Mouse (Mus musculus): ENCODE results near the gene Msn. TPM values are rescaled to one million over a fixed set of nuclear protein-coding genes. Genes with fewer than 3 reads are reported as not detected.

Msn gene
- polyA plus RNA-seq, 1 experiment, result 254 TPM

- TF ChIP-seq USF1 (IDR thresholded peaks at IDR 0.05; ENCODE audit: low read depth) (no peak), POLR2A (IDR thresholded peaks at IDR 0.05; ENCODE audit: insufficient read length, low read depth) (peak; percentile 36), MAX (IDR thresholded peaks at IDR 0.05; ENCODE audit: low read depth) (no peak), MYOD1 (IDR thresholded peaks at IDR 0.05; ENCODE audit: control insufficient read depth in 1 of 3, insufficient read length in 2 of 3, low read depth in 2 of 3) (no peak), SRF (IDR thresholded peaks at IDR 0.05; ENCODE audit: control insufficient read depth, insufficient read length, low read depth) (no peak)
- Histone ChIP-seq H3K4me3 (peak overlapping the region; percentile 95), H3ac (ENCODE audit: control insufficient read depth, insufficient read length) (peak overlapping the region; percentile 52), H3K36me3 (ENCODE audit: control insufficient read depth, insufficient read depth) (peaks cover 7% of the 10 kb centered on the region), H3K27me3 (ENCODE audit: control insufficient read depth, insufficient read depth, insufficient read length) (no peaks in the 10 kb centered on the region), H3K4me2 (ENCODE audit: low read depth) (peak overlapping the region; percentile 65), H3K79me2 (ENCODE audit: control insufficient read depth, insufficient read depth) (peaks cover 57% of the 10 kb centered on the region)
Measured at GRCm38 (mm10) chrX:96096513-96097210, 820 bp downstream of the Msn start.

DNA sequence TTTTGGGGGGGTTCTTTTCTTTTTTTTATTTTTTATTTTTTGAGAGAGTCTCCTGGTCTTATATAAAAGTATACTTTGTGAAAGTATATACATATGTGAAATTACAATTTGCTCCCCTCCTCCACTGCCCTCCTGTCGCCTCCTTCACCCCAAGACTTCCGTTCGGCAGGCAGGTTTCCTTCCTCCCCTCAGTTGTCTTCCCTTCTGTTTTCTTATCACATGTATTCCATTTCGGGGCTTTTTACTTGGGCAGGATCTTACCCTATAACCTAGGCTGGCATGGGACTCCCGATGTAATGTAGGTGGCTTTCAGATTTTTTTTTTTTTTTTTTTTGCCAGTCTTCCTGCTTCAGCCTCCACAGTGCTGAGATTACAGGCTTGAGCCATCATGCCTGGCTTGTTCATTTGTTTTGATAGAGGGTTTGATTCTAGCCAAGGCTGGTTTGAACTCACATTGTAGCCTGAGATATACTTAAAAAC lies 1.7 kb downstream of the Msn start:
- Histone ChIP-seq H3K4me2 (ENCODE audit: low read depth) (peak overlapping the region; percentile 65), H3K36me3 (ENCODE audit: control insufficient read depth, insufficient read depth) (peaks cover 7% of the 10 kb centered on the region), H3K79me2 (ENCODE audit: control insufficient read depth, insufficient read depth) (peaks cover 66% of the 10 kb centered on the region), H3ac (ENCODE audit: control insufficient read depth, insufficient read length) (peak overlapping the region; percentile 52), H3K27me3 (ENCODE audit: control insufficient read depth, insufficient read depth, insufficient read length) (no peaks in the 10 kb centered on the region), H3K4me3 (peak overlapping the region; percentile 95)
- TF ChIP-seq MYOD1 (IDR thresholded peaks at IDR 0.05; ENCODE audit: control insufficient read depth in 1 of 3, insufficient read length in 2 of 3, low read depth in 2 of 3), result no peak
- TF ChIP-seq E2F4 (IDR thresholded peaks at IDR 0.05; ENCODE audit: insufficient read depth), result no peak
- TF ChIP-seq MAX (IDR thresholded peaks at IDR 0.05; ENCODE audit: low read depth), result no peak

DNA sequence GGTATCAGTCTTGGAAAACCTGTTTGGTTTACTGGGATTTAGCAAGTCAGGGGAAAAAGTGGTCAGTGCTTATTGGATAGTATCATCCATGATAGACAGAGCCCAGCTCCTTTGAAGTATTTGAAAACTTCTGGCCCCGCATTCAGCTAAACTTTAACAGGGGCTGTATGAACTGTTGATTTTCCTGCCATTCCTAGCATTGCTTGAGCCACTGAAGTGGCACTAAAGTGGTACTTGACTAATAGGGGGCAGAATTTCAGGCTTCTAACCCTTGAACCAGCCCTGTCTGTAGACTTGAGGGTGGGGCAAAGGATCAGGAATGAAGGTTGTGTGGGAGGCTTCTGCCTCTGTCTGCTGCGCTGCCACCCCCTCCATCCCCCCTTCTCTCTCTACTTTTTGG lies 3.2 kb downstream of the Msn start:
- Histone ChIP-seq H3K4me2 (ENCODE audit: low read depth) (peak overlapping the region; percentile 65), H3ac (ENCODE audit: control insufficient read depth, insufficient read length) (no peak overlapping the region), H3K4me3 (peak overlapping the region; percentile 95), H3K36me3 (ENCODE audit: control insufficient read depth, insufficient read depth) (peaks cover 8% of the 10 kb centered on the region), H3K79me2 (ENCODE audit: control insufficient read depth, insufficient read depth) (peaks cover 79% of the 10 kb centered on the region), H3K27me3 (ENCODE audit: control insufficient read depth, insufficient read depth, insufficient read length) (no peaks in the 10 kb centered on the region)
- no peak for TF ChIP-seq POLR2AphosphoS2 (IDR thresholded peaks at IDR 0.05; ENCODE audit: insufficient read length, low read depth)
- no peak for TF ChIP-seq POLR2A (IDR thresholded peaks at IDR 0.05; ENCODE audit: insufficient read length, low read depth)
- TF ChIP-seq CEBPB (IDR thresholded peaks at IDR 0.05; ENCODE audit: insufficient read depth, poor library complexity, severe bottlenecking), result no peak
- no peak for TF ChIP-seq E2F4 (IDR thresholded peaks at IDR 0.05; ENCODE audit: insufficient read depth)
- no peak for TF ChIP-seq REST (IDR thresholded peaks at IDR 0.05; ENCODE audit: insufficient read depth, insufficient read length)
- TF ChIP-seq TCF3 (IDR thresholded peaks at IDR 0.05; ENCODE audit: insufficient read length, low read depth), result no peak
- no peak for TF ChIP-seq SRF (IDR thresholded peaks at IDR 0.05; ENCODE audit: control insufficient read depth, insufficient read length, low read depth)
- no peak for TF ChIP-seq MAX (IDR thresholded peaks at IDR 0.05; ENCODE audit: low read depth)
- TF ChIP-seq TCF12 (IDR thresholded peaks at IDR 0.05; ENCODE audit: insufficient read depth, poor library complexity, severe bottlenecking), result no peak
- no peak for TF ChIP-seq MYOG (IDR thresholded peaks at IDR 0.05; ENCODE audit: control insufficient read depth in 1 of 3, insufficient read depth in 1 of 3, insufficient read length in 2 of 3, low read depth in 2 of 3)
- no peak for TF ChIP-seq MYOD1 (IDR thresholded peaks at IDR 0.05; ENCODE audit: control insufficient read depth in 1 of 3, insufficient read length in 2 of 3, low read depth in 2 of 3)
- no peak for TF ChIP-seq USF1 (IDR thresholded peaks at IDR 0.05; ENCODE audit: low read depth)

GRCm38 (mm10) chrX:96107427-96108291 lies 11.8 kb downstream of the Msn start:
- Histone ChIP-seq H3K4me3 (no peak overlapping the region), H3K79me2 (ENCODE audit: control insufficient read depth, insufficient read depth) (peaks cover 99% of the 10 kb centered on the region), H3K36me3 (ENCODE audit: control insufficient read depth, insufficient read depth) (peaks cover 39% of the 10 kb centered on the region), H3ac (ENCODE audit: control insufficient read depth, insufficient read length) (no peak overlapping the region), H3K27me3 (ENCODE audit: control insufficient read depth, insufficient read depth, insufficient read length) (no peaks in the 10 kb centered on the region), H3K4me2 (ENCODE audit: low read depth) (peak overlapping the region; percentile 74)
- TF ChIP-seq REST (IDR thresholded peaks at IDR 0.05; ENCODE audit: insufficient read depth, insufficient read length) (no peak), SRF (IDR thresholded peaks at IDR 0.05; ENCODE audit: control insufficient read depth, insufficient read length, low read depth) (peak; percentile 89)

DNA sequence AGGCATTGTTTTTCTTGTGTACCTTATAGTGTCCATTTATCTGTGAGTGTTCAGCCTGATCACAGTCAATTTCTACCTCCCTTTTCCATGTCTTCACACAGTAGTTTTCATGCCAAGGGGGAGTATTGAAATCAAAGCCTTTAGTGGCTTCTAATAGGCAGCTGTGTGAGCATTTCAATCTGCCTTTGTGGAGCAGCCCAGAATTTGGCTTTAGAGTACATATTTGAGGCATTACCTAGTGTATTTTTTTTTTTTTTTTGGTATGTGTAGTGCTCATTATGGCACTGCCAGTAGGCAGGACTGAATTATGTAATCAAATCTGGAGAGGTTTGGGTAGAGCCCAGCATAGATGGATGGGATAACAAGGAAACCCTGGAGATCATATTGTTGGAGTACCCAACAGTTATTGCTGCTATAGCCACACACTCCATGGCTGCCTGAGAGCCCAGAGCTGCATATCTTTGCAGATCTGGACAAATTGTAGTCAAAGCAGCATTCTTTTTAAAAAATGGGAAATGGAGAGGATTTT lies 17.3 kb downstream of the Msn start:
- Histone ChIP-seq H3K4me3 (no peak overlapping the region), H3ac (ENCODE audit: control insufficient read depth, insufficient read length) (no peak overlapping the region), H3K36me3 (ENCODE audit: control insufficient read depth, insufficient read depth) (peaks cover 44% of the 10 kb centered on the region), H3K4me2 (ENCODE audit: low read depth) (peak overlapping the region; percentile 36), H3K27me3 (ENCODE audit: control insufficient read depth, insufficient read depth, insufficient read length) (no peaks in the 10 kb centered on the region), H3K79me2 (ENCODE audit: control insufficient read depth, insufficient read depth) (peaks cover 100% of the 10 kb centered on the region)
- TF ChIP-seq SRF (IDR thresholded peaks at IDR 0.05; ENCODE audit: control insufficient read depth, insufficient read length, low read depth) (no peak), TCF12 (IDR thresholded peaks at IDR 0.05; ENCODE audit: insufficient read depth, poor library complexity, severe bottlenecking) (no peak), MYOD1 (IDR thresholded peaks at IDR 0.05; ENCODE audit: control insufficient read depth in 1 of 3, insufficient read length in 2 of 3, low read depth in 2 of 3) (no peak), POLR2AphosphoS2 (IDR thresholded peaks at IDR 0.05; ENCODE audit: insufficient read length, low read depth) (no peak), TCF3 (IDR thresholded peaks at IDR 0.05; ENCODE audit: insufficient read length, low read depth) (no peak), POLR2A (IDR thresholded peaks at IDR 0.05; ENCODE audit: insufficient read length, low read depth) (no peak), MAX (IDR thresholded peaks at IDR 0.05; ENCODE audit: low read depth) (no peak), MYOG (IDR thresholded peaks at IDR 0.05; ENCODE audit: control insufficient read depth in 1 of 3, insufficient read depth in 1 of 3, insufficient read length in 2 of 3, low read depth in 2 of 3) (no peak), CEBPB (IDR thresholded peaks at IDR 0.05; ENCODE audit: insufficient read depth, poor library complexity, severe bottlenecking) (no peak), USF1 (IDR thresholded peaks at IDR 0.05; ENCODE audit: low read depth) (no peak), E2F4 (IDR thresholded peaks at IDR 0.05; ENCODE audit: insufficient read depth) (no peak)
